Mouse (Mus musculus): ENCODE data around the gene Hprt. TPM values are rescaled to one million over a fixed set of nuclear protein-coding genes. Genes with fewer than 3 reads are reported as not detected.
"Not testable (repeated sequence)": the region's sequence is repeated elsewhere in the genome, so short reads cannot be mapped to it uniquely, and the experiment has no call there.

Hprt gene
- polyA plus RNA-seq (2015; fragmentation: Nextera tagmentation; extraction: Ambion mirVana) = 166 and 192 TPM in 2 replicates

DNA sequence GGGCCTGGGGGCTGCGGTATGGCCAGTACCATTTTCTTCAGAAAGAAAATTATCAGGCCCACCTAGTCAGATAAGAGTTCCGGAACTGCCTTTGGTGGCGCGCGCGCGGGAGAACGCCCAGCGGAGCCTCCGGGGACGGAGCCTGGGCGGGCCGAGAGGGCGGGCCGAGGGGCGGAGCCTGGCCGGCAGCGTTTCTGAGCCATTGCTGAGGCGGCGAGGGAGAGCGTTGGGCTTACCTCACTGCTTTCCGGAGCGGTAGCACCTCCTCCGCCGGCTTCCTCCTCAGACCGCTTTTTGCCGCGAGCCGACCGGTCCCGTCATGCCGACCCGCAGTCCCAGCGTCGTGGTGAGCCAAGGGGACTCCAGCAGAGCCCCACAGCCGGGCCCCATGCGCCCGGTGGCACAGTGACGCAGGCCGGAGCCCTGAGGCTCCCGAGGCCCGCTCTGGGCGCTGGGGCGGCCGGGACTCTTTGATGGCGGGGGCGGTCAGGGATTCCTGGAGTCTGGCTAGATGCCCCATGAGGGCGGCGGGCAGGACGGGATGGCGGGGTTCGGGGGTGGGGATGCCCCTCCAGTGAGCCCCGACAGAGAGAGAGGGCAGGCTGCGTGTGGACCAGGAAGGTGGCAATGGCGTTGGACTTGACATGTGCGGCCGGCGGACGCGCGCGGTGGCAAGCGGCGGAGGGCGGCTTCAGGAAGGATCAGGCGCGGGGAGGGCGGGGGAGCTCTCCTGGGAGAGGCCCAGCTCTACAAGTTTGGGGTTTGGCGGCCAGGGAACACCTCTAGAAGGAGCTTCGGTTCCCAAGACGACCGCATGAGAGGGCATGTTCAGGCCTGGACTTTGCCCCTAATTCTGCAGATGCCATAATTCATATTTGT lies at the start of gene Hprt:
Gene Hprt (plus strand): TSS at position 233 of the 879 bp plus-strand sequence.
- WGBS = 19% methylated on average over 61 of the region's 72 CpGs
- Histone ChIP-seq H3K9me3 (replicated peaks) (no peaks in the 10 kb centered on the region), H3K27me3 (replicated peaks) (no peaks in the 10 kb centered on the region), H3K4me3 (replicated peaks) (peak within 1 kb of the TSS; percentile 60), H3K4me1 (peaks cover 9% of the 10 kb centered on the region), H3K4me2 (peak within 1 kb of the TSS; percentile 55), H3K36me3 (no peaks in the 10 kb centered on the region), H3K27ac (replicated peaks) (peak within 1 kb of the TSS; percentile 91), H3K9ac (replicated peaks) (peak within 1 kb of the TSS; percentile 67)
- peak; percentile 97 for ATAC-seq (ENCODE audit: low FRiP score)

DNA sequence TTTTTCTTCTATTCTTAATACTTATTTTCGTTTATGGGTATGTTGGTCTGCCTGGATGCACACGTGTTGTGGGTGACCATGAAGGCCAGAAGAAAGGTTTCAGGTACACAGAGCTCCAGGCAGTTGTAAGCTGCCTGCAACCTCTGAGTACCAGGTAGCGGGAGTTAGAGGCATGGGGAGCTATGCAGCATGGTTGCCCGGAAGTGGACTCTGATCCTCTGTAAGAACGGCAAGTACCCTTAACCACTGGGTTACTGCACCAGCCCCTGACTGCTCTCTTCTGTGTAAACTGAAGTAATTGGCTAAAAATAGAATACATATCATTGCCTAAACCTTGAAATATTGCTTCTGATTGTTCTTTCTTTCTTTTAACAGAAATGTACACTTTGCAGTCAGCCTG lies 42.4 kb upstream of the Hprt start:
- Histone ChIP-seq H3K4me2 (no peak overlapping the region), H3K9me3 (replicated peaks) (no peaks in the 10 kb centered on the region), H3K4me1 (no peaks in the 10 kb centered on the region), H3K27me3 (replicated peaks) (no peaks in the 10 kb centered on the region), H3K9ac (replicated peaks) (no peak overlapping the region), H3K36me3 (peaks cover 22% of the 10 kb centered on the region), H3K27ac (replicated peaks) (no peak overlapping the region), H3K4me3 (replicated peaks) (no peak overlapping the region)
- ATAC-seq (ENCODE audit: low FRiP score) = no peak
- WGBS = 93% methylated on average over 5 of the region's 5 CpGs

DNA sequence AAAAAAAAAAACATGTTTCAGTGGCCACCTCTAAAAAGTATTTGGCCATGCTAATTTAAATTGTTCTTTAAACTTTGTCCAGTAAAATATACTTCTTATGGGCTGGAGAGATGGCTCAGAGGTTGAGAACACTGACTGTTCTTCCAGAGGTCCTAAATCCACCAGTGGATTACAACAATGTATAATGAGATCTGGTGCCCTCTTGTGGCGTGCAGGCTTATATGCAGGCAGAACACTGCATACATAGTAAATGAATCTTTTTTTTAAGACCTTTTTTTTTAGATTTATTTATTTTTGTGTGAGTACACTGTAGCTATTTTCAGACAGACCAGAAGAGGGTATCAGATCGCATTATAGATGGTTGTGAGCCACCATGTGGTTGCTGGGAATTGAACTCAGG lies 38.2 kb upstream of the Hprt start:
- WGBS = 67% methylated on average over 2 of the region's 2 CpGs
- ATAC-seq (ENCODE audit: low FRiP score) = no peak

DNA sequence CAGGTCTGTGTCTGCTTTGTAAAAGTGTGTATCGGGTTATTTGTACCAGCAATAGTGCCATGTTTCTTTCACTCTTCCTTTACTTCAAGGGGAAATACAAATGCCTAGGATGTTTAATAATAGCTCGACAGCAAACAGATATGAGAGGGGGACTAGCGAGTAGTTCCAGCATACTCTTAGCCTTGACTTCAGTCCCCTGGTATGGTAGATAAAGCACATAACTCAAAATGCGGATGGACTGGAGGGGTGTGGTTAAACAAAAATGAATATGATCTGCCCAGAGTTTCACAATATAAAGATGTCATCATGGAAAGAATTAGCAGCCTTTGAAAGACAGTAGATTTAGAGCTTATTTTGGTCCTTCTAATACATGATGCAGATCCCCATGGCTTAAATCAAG lies 31.0 kb upstream of the Hprt start:
- H3K9ac ChIP-seq (replicated peaks) = no peak overlapping the region
- ATAC-seq (ENCODE audit: low FRiP score) = no peak
- H3K4me2 ChIP-seq = no peak overlapping the region
- peaks cover 5% of the 10 kb centered on the region; the same call in 1 of the 2 replicates for H3K36me3 ChIP-seq
- H3K27ac ChIP-seq (replicated peaks) = no peak overlapping the region
- H3K4me3 ChIP-seq (replicated peaks) = no peak overlapping the region
- 90% methylated on average over 4 of the region's 4 CpGs for WGBS
- H3K27me3 ChIP-seq (replicated peaks) = no peaks in the 10 kb centered on the region
- H3K4me1 ChIP-seq = no peaks in the 10 kb centered on the region
- H3K9me3 ChIP-seq (replicated peaks) = no peaks in the 10 kb centered on the region

More for the DNA sequence above, 38.2 kb upstream of the Hprt start:
- Histone ChIP-seq H3K27ac (replicated peaks) (no peak overlapping the region), H3K4me1 (no peaks in the 10 kb centered on the region), H3K27me3 (replicated peaks) (no peaks in the 10 kb centered on the region), H3K4me3 (replicated peaks) (no peak overlapping the region), H3K36me3 (peaks cover 24% of the 10 kb centered on the region), H3K4me2 (no peak overlapping the region), H3K9me3 (replicated peaks) (no peaks in the 10 kb centered on the region), H3K9ac (replicated peaks) (no peak overlapping the region)

DNA sequence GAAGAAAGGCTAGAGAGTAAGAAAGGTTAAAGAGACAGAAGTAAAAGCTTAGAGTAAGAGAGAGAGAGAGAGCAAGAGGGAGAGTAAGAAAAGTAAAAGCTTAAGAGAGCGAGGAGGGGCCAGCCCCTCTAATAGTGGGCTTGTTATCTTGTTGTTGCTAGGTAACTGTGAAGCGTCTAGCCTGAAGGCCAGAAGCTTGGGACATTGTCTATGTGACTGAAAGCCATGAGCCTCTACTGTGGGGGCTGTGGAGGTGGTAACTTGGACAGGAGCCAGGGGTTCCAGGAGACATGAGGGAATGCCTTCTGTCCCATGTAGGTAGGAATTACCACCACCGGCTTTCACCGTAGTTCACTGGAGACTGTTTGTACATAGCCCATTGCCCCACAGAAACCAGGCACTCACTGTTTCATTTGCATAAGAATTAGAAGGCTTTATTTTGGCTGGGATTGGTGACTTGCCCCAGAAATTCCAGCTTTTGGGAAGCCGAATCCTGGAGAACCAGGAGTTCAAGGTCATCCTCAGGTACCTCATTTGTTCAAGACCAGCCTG lies 26.3 kb upstream of the Hprt start:
- Histone ChIP-seq H3K4me1 (no peaks in the 10 kb centered on the region), H3K9ac (replicated peaks) (no peak overlapping the region), H3K9me3 (replicated peaks) (no peaks in the 10 kb centered on the region), H3K27ac (replicated peaks) (no peak overlapping the region), H3K4me3 (replicated peaks) (no peak overlapping the region), H3K36me3 (no peaks in the 10 kb centered on the region), H3K4me2 (no peak overlapping the region), H3K27me3 (replicated peaks) (no peaks in the 10 kb centered on the region)
- 65% methylated on average over 5 of the region's 5 CpGs for WGBS
- ATAC-seq (ENCODE audit: low FRiP score) = no peak

DNA sequence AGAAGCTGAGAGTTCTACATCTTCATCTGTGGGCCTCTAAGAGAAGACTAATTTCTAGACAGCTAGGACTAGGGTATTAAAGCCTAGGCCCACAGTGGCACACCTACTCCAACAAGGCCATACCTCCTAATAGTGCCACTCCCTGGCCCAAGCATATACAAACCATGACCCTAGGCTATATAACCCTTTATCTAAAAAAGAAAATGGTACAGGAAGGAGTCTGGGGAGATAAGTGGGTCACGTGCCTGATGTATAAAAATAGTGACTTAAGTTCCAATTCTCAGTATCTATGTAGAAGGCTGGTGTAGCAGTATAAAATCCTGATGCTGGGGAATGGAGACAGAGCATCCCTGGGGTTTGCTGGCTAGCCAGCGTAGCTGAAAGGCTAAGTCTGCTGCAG lies 22.8 kb upstream of the Hprt start:
- 83% methylated on average over 2 of the region's 2 CpGs for WGBS
- no peaks in the 10 kb centered on the region for H3K4me1 ChIP-seq
- no peaks in the 10 kb centered on the region for H3K36me3 ChIP-seq
- no peaks in the 10 kb centered on the region for H3K27me3 ChIP-seq (replicated peaks)
- no peaks in the 10 kb centered on the region for H3K9me3 ChIP-seq (replicated peaks)
- no peak overlapping the region for H3K4me3 ChIP-seq (replicated peaks)
- no peak overlapping the region for H3K4me2 ChIP-seq
- H3K27ac ChIP-seq (replicated peaks) = no peak overlapping the region
- no peak overlapping the region for H3K9ac ChIP-seq (replicated peaks)
- ATAC-seq (ENCODE audit: low FRiP score) = no peak

DNA sequence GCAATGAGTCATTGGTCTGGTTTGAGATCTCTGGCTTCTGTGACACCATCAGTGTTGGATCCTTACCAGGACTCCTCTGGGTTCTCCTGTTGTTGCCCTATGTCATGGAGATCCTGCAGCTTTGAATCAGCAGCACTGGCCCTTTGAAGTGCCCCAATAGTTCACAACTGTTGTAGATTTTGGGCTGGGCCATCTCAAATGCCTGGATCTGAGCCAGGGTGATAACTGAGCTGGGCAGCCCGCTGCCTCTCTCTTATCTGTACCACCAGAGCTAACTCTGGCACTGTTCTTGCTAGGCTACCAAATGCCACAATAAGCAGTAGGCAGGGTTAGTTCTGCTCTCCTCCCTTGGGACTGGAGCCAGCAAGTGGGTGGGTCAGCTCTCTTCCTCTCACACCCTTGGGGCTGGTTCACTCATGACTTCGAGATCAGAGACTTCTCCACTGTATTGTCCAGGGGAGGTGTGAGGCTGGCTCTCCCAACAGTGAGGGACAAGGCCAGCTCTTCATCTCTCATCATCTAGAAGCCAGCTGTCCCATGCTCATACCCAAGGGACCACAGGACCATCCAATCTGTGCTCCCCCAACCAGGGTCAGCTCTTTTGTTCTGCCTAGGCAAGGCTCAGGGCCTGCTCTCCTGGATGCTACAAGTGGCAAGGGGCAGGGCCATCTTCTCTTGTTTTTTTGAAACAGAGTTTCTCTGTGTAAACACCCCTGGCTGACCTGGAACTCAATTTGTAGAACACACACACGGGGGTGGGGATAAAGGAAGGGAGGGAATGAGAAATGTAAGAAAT lies 16.5 kb upstream of the Hprt start:
- Histone ChIP-seq H3K27me3 (replicated peaks) (no peaks in the 10 kb centered on the region), H3K36me3 (no peaks in the 10 kb centered on the region), H3K9me3 (replicated peaks) (no peaks in the 10 kb centered on the region), H3K4me2 (no peak overlapping the region), H3K4me1 (no peaks in the 10 kb centered on the region), H3K27ac (replicated peaks) (no peak overlapping the region), H3K9ac (replicated peaks) (no peak overlapping the region), H3K4me3 (replicated peaks) (no peak overlapping the region)
- WGBS = 66% methylated on average over 3 of the region's 3 CpGs
- ATAC-seq (ENCODE audit: low FRiP score) = no peak

DNA sequence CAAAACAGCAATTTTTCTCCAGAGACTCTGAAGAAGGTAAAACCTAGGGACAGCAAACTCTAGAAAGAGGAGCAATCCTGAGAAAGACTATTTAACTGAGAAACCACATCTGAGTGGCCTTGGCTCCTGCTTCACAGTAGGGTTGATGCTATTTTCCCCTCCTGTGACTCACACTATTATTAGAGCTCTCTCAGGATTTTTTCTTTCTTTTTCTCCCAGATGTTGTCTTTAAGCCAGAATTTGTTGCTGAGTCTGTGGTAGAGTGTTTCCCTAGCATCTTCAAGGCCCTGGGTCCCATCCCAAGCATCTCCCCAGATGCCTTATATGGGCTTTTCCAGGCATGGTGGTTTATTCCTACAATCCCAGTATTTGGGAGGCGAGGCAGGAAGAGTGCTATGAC lies 15.8 kb upstream of the Hprt start:
- 50% methylated on average over 1 of the region's 1 CpGs for WGBS
- ATAC-seq (ENCODE audit: low FRiP score) = no peak

DNA sequence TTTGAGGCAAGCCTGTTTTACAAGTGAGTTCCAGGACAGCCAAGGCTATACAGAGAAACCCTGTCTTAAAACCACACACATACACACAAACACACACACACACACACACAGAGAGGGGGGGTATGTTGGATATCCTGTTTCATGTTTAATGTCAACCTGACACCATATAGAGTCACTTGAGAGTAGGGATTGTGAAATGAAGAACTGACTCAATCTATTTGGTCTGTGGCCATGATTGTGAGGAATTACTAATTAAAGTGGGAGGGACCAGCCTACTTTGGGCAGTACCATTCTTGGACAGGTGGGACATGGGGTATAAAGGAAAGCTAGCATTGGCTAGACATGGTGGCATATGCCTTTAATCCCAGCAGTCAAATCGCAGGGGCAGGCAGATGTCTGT lies 15.3 kb upstream of the Hprt start:
- Histone ChIP-seq H3K4me2 (no peak overlapping the region), H3K27me3 (replicated peaks) (no peaks in the 10 kb centered on the region), H3K27ac (replicated peaks) (no peak overlapping the region), H3K36me3 (no peaks in the 10 kb centered on the region), H3K4me1 (no peaks in the 10 kb centered on the region), H3K9ac (replicated peaks) (no peak overlapping the region), H3K4me3 (replicated peaks) (no peak overlapping the region), H3K9me3 (replicated peaks) (no peaks in the 10 kb centered on the region)
- WGBS = 94% methylated on average over 1 of the region's 1 CpGs
- no peak for ATAC-seq (ENCODE audit: low FRiP score)

More for the DNA sequence above, 15.8 kb upstream of the Hprt start:
- no peaks in the 10 kb centered on the region for H3K9me3 ChIP-seq (replicated peaks)
- H3K9ac ChIP-seq (replicated peaks) = no peak overlapping the region
- no peak overlapping the region for H3K4me2 ChIP-seq
- H3K4me1 ChIP-seq = no peaks in the 10 kb centered on the region
- no peaks in the 10 kb centered on the region for H3K36me3 ChIP-seq
- H3K4me3 ChIP-seq (replicated peaks) = no peak overlapping the region
- H3K27ac ChIP-seq (replicated peaks) = no peak overlapping the region
- H3K27me3 ChIP-seq (replicated peaks) = no peaks in the 10 kb centered on the region

DNA sequence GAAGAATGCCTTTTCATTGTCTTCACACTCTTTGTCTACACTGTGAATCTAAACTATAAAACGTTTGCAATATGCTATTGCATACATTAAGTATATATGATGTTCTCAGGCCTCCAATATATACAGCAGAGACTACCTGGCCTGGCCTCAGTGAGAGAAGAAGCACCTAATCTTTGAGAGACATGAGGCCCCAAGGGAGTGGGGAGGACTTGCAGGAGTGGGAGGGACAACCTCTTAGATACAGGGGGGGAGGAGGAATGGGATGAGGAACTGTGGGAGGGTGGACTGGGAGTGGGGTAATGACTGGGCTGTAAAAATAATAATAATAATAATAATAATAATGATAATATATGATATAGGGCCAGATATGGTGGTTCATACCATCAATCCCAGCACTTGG lies 9.4 kb upstream of the Hprt start:
- WGBS = 50% methylated on average over 1 of the region's 1 CpGs
- Histone ChIP-seq H3K27ac (replicated peaks) (no peak overlapping the region), H3K4me2 (no peak overlapping the region), H3K9ac (replicated peaks) (no peak overlapping the region), H3K4me3 (replicated peaks) (no peak overlapping the region), H3K9me3 (replicated peaks) (no peaks in the 10 kb centered on the region), H3K4me1 (no peaks in the 10 kb centered on the region), H3K27me3 (replicated peaks) (no peaks in the 10 kb centered on the region), H3K36me3 (no peaks in the 10 kb centered on the region)
- no peak for ATAC-seq (ENCODE audit: low FRiP score)

DNA sequence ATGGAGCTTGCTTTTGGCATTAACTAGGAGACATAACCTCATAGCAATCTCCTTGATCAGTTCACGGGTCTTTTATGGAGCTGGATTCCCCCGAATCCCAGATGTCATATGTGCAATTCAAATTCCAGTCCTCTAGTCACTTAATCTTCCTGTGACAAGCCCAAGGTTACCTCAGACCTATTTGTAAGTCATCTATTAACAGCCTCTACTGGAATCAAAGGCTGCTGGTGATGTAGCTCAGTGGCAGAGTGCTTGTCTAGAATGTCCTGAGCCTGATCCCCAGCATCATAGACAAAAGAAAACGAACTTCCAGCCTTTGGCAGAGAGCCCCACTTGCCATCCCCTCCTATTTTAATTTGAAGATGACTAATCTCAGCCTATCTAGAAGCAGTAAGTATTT lies 6.6 kb upstream of the Hprt start:
- no peaks in the 10 kb centered on the region for H3K9me3 ChIP-seq (replicated peaks)
- no peak overlapping the region for H3K9ac ChIP-seq (replicated peaks)
- no peak for ATAC-seq (ENCODE audit: low FRiP score)
- 68% methylated on average over 3 of the region's 3 CpGs for WGBS
- no peak overlapping the region for H3K4me2 ChIP-seq
- no peak overlapping the region for H3K4me3 ChIP-seq (replicated peaks)
- no peak overlapping the region for H3K27ac ChIP-seq (replicated peaks)
- no peaks in the 10 kb centered on the region for H3K27me3 ChIP-seq (replicated peaks)
- no peaks in the 10 kb centered on the region for H3K36me3 ChIP-seq
- no peaks in the 10 kb centered on the region for H3K4me1 ChIP-seq

DNA sequence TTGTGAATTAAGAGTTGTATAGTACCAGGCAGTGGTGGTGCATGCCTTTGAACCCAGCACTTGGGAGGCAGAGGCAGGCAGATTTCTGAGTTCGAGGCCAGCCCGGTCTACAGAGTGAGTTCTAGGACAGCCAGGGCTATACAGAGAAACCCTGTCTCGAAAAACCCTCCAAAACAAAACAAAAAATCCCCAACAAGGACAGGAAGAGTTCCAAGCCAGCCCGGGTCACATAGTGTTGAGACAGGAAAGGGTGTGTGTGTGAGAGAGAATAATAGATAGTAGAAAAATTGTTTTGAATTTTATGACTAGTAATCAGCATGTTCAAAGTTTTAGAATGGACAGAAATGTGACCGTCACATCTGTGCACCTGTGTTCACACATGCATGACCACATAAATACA lies 6.8 kb downstream of the Hprt start:
- H3K36me3 ChIP-seq; H3K9ac ChIP-seq (replicated peaks); H3K4me3 ChIP-seq (replicated peaks); H3K4me1 ChIP-seq; H3K27me3 ChIP-seq (replicated peaks); ATAC-seq (ENCODE audit: low FRiP score); H3K9me3 ChIP-seq (replicated peaks); H3K4me2 ChIP-seq; H3K27ac ChIP-seq (replicated peaks): not testable (repeated sequence)
- WGBS = 87% methylated on average over 5 of the region's 5 CpGs

All from neural tube, embryonic 15.5 days (tissue).